Mouse (Mus musculus) bone marrow macrophage, adult 2 months (primary cell): Measurements from ENCODE around the gene Crkl.

Experiments
- CTCF ChIP-seq: IDR thresholded peaks from 2 replicates; pipeline ENCODE4 v1.5.1; 2012; ENCODE audit warnings: low read depth, mild to moderate bottlenecking, low read length, moderate library complexity
- POLR2A ChIP-seq: IDR thresholded peaks from 2 replicates; pipeline ENCODE4 v1.6.1; 2012; ENCODE audit warnings: mild to moderate bottlenecking, low read depth, low read length, borderline replicate concordance

DNA sequence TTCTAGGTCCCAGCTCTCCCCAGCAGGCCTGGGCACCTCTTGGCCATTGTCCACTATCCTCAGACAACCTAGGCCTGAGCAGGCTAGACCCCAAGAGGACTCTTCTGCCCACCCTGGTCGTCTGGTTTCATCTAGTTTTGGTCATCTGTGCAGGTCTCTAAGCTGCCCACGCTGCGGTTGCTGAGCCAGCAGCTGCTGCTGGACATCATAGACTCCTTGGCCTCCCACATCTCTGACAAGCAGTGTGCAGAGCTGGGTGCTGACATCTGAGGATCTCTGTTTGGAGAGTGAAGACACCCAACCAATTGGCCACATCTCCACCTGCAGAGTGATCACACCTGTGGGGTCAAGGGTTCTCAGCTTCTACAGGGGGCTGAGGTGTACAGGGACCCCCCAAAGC is 73.7 kb downstream of the Crkl start:
- no peak for TF ChIP-seq POLR2A
- no peak for TF ChIP-seq CTCF
